Mouse (Mus musculus) granulocyte monocyte progenitor cell, adult 5-6 weeks (primary cell): ENCODE results near the gene Papln. TPM values are rescaled to one million over a fixed set of nuclear protein-coding genes. Genes with fewer than 3 reads are reported as not detected.
A peak's percentile ranks its signal among the peaks of the same experiment; 100 is the strongest.

ENCODE experiments used
- ATAC-seq: replicated peaks from 2 replicates; pipeline ENCODE4 v1.8.0; 2016; ENCODE audit warnings: mild to moderate bottlenecking, moderate TSS enrichment, inconsistent platforms; ENCODE audit not compliant: poor library complexity, severe bottlenecking
- total RNA-seq, 2 experiments: library from RNA; stranded (forward) in 1 of 2; stranded (reverse) in 1 of 2; fragments of 200-712, 200-1000 nt in 1 of 2; fragments of >200 nt in 1 of 2; fragmentation: Nextera tagmentation in 1 of 2; gene quantifications; 2 replicates each; pipeline ENCODE4 v1.2.3; 2014 to 2017

Papln gene
- total RNA-seq (2014; fragmentation: Nextera tagmentation): not detected in 2 replicates
- not detected in 2 replicates for total RNA-seq (2017)

DNA sequence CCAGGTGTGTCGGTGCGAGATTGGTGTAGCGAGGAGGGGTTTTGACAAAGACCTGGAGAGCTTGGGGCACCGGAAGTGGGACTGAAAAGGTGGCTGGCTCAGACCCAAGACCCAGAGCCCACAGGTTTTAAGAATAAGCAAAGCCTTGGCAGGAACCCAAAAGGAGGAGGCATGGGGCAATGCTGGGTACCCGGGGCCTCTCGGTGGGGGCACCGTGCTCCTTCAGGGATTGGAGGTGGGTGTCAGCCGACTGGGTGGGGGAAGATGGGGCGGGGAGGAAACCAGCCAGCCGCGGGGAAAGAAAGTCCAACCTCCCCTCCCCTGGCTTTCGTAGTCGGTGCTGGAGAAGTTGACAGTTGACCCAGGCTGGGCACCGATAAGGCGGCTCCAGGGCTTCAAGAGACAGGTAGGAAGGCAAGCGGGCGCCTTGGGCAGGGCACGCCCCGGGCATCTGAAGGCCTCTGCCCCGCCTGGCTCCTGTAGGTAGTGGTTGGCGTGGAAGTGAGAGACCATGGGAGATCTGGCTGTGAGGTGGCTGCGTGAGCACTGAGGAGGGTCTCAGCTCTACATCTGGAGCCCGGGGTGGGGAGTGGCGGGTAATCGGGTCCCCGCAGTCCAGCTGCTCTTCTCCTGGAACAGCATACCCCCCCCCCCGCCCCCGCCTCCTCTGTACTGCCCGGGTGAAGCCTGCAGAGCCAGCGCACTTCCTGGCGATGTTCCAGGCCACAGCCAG lies at the start of gene Papln:
Papln (plus strand) TSS at position 324 of the 733 bp plus-strand sequence.
- peak; percentile 41; the same call in 1 of the 2 replicates for ATAC-seq

DNA sequence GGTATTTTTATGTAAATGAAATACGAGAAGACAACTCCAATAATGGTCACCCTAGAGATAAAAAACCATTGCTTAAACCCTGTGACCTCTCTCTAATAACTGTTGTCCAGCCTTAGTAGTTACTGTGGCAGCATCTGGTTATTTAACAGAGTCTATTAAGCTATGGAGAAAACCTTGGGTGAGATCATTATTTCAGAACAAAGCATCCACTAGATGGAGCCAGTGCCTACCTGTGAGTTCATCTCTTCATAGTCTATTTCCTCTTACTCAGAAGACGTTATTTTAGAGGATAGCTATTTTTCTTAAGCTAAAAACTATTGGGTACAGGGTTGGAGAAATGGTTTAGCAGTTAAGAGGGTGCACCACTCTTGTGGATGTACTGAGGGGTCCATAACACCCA lies 49.7 kb upstream of the Papln start:
- peak; percentile 56; the same call in 1 of the 2 replicates for ATAC-seq

DNA sequence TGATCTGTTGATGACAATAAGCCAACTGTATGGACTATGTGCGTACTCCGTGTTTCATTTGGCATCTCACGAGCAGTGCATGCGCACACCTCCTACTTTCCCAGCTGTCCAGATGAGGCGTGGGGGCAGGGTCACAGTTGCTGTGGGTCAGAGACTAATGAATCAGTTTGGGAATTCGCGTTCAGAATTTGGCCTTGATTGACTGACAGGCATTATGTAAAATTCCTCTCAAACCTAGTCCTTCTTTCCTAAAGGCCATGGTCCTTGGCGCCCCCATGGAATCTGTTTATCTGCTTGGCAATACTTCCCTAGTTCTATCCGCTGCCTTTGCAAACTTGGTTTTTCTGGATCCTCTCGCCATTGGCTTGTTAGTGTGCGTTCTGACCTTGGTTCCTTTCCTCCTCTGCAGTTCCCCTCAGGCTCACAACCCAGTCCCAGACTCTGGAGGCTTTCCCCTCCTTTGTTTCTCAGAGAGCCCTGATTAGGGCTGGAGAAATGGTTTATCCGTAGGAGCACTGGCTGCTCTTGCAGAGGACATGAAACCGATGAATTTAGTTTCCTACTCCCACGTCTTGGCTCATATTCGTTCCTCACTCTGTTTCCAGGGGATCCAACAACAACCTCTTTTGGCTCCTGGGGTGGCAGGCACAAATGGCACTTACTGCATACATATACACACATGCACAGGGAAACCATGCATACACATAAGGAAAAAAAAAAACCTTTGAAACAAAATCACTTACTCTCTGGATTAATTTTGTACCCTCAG lies 46.8 kb upstream of the Papln start:
- no peak for ATAC-seq

DNA sequence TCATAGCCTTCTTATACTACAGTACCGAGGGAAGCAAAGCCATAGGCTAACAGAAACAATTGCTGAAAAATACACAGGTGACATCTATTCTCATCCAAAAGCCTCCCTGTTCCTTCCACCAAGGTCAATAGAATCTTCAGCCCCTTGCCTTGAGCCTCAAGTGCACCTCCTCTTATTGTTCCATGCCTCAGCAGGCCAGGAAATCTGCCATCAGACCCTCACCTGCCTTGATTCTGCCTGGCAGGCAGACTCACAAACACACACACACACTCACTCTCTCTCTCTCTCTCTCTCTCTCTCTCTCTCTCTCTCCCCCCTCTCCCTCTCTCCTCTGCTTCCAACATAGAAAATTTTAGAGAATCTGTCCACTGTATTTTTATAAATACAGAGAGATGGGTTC lies 44.0 kb upstream of the Papln start:
- no peak for ATAC-seq

DNA sequence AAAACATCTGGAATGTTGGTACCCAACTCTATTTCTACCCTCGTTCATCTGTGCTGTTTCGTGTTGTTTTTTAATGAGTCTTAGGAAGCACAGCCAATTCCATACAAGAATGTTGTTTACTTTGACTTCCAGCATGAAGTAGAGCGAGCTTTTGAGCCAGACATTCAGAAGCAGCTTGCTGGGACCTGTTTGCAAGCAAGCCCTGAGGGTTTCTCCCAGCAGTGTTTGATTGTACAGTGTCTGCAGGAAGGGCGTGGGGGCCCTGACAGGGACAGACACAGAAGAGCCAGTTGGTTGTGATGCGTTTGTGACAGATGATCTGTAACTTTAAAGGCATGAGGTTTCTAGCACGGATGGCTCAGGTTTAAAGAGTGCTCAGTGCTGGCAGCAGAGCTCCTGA lies 42.2 kb upstream of the Papln start:
- no peak for ATAC-seq

DNA sequence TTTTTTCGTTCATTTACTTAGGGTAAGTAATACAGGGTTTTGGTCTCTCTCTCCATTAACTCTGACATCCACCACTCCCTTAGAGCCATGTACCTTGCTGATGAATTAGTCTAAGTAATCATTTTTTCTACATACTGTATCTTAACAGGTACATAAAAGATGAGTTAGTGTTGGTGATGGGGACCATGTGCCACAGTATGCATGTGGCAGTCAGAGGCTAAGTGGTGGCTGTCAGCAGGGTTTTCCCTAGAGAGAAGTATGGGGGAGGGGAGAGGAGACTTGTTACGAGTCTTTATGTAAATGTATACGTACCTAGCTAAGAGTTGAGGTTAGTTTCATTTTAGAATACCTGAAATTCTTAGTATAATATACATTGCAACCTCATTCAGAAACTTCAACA lies 40.4 kb upstream of the Papln start:
- no peak for ATAC-seq

DNA sequence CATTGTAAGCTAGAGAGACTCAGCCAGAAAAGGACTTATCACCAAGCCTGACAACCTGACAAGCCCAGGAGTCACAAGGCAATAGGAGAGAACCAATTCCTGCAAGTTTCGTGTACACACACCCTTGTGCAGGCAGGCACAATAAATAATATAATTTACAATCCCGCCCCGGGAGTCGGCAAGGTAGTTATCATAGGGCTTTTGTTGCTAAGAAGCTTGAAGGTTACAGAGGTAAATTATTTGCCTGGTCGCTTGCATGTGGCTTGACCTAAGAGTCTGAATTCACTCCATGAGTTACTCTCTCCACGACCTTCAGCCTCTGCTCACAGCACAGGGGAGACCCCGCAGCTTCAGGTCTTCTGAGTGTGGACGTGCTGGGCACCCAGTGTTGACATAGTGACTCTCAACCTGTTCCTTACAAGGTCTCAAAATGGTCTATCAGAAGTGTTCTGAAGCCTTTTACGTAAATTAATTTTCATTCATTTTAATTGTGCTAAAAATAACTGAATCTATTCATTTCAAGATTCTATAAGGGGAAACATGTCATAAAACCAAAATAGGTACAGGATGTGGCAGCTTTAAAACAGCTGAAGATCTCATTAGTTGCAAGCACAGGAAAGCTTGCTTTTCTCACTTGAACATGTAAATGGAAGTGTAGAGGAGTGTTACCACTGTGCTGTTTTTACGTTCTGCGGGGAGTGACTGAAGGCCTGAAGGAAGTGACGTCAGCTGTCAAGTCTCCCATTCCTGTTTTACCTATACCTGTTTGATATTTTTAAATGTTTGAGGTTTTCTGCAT lies 36.7 kb upstream of the Papln start:
- no peak for ATAC-seq

DNA sequence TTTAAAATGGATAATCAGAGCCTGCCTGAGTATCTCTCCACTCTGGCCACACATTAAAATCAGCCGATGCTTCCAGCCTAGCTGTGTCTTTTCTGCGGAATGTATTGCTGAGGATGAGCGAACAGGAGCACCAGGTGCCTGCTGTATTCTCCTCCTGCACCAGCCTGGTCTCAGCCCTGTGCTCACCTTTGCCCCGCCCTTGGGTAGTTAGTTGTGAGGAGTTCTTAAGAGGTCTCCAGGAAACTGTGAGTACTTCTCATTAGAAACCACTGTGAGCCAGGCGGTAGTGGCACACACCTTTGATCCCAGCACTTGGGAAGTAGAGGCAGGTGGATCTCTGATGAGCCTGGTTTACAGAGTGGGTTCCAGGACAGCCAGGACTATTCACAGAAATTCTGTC lies 31.2 kb upstream of the Papln start:
- ATAC-seq: no peak

DNA sequence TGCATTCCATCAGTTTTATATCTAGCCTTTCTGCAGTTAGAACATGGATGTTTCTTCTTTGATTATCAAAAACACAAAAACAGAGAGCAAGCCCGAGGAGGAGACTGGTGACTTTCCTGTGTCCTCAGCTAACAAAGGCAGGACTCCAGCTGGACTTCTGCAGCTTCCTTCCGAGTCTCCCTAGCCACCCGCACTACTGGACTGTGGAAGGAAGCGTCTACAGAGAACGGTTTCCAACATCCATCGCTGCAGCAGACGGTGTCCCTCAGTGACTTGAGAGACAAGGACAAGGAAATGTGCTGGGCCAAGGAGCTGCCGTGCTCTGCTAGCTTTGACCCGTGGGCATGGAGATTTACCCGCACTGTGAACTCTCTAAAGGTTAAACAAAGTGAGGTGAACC lies 29.4 kb upstream of the Papln start:
- no peak for ATAC-seq

DNA sequence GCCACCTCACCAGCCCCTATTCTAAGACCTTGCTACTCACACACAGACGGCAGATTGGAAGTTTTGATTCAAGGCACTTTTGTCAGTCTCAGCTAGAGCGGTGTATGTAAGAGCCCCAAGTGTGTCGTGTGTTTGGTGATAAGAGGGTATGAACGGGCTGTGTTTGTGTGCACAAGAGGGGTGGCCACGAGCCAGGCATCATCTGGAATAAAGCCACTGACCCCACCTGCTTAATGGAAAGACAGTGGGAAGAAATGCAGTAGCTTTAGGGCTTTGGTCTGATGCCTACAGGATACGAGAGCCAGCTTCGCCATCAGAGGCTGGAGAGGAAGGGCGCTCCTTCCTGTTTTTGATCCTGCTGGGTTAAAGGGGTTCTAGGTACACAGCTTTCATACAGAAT lies 27.2 kb upstream of the Papln start:
- ATAC-seq: no peak

DNA sequence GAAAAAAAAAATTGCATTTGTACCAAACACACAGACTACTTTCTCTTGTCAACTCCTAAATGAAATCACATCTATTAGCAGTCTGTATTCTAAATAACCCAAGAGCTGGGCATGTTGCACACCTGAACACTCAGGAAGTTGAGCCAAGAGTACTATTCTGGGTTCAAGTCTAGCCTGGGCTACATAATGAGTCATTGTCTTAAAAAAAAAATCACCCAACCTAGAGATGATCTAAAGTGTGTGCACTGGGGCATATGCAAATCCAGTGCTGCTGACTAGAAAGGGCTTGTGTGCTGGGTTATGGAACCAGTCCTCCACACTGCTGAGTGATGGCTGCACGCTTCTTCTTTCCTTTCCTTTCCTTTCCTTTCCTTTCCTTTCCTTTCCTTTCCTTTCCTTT lies 24.8 kb upstream of the Papln start:
- no peak for ATAC-seq

DNA sequence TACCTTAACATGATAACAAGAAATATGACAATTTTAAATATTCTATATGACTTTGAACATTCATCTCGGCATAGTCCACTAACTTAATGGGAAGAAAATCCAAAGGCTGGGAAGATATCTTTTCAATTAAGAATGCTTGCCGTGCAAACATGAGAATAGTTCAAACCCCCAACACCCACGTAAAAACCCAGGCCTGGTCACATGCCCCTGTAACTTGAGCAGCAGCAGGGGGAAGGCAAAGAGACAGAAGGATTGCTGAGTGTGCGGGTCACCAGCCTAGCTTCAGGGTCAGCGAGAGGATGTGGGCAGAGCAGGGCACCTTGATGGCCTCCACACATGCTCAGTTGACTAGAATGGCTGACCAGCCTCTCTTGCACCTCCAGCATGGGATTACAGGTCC lies 21.7 kb upstream of the Papln start:
- ATAC-seq: no peak

DNA sequence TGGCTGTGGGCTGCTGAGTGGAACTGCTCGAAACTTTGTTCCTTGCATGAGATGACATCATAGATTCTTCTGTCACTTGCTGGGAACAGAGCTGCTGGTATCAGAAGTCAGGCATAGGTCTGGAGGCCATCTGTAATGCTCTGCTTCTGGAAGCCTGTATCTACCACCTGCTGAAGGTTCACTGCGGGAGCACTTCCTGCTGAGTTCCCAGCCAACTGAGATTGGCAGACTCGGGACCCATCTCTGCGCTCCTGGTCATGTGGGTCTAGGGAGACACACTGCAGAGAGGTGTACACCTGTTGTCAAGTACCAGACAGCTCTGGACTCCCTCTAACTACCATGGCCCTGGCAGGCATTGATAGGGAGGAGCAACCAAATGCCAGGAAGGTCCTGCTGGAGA lies 20.6 kb upstream of the Papln start:
- no peak for ATAC-seq

DNA sequence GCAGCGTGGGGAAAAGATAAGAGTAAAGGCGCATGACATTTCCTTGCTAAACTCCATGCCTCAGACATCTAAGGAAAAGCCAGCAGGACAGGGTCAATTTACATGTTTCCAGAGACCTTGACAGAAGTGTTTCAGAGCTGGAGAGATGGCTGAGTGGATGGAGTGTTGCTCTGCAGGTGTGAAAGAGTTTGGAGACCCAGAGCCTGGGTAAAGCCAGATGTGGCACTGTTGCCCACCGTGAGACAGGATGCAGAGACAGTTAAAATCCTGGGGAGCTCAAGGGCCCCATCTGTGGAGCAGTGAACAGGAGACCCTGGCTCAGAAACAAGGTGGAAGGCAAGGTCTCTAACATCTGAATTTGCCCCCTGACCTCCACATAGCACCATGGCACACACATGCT lies 19.7 kb upstream of the Papln start:
- ATAC-seq: no peak

DNA sequence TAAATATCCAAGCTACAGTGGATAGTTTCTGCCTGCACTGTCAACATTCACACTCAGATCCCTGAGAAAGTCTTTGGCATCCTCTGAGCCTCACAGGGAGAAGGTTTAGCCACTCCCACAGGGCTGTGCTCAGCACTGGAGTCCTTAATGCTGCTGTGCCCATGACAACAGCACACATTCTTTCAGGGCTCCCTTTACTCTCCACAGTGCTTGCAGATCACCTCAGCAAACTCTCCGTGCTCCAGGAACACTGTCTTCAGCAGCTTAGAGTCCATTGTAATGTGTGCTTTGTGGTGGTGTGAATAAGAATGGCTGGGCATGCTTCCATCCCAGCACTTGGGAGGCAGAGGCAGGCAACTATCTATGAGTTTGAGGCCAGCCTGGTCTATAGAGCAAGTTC lies 14.2 kb upstream of the Papln start:
- no peak for ATAC-seq

DNA sequence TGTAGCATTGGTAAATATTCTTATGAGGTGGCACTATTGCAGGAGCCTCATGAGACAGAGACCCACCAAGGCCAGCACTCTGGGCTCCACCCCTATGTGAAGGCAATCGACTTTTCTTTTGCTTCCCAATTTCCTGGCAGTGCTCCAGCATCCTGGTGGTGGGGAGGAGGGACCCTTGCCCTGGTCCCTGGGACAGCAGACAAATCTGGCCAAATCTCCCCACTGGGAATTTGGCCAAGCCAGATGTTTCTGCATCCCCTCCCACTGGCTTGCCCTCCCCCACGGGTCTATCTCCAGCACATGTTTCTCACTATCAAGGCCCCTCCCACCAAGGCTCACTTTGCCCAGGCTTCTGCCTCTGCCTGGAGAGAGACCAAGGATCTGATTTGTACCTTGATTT lies 10.9 kb upstream of the Papln start:
- no peak for ATAC-seq

DNA sequence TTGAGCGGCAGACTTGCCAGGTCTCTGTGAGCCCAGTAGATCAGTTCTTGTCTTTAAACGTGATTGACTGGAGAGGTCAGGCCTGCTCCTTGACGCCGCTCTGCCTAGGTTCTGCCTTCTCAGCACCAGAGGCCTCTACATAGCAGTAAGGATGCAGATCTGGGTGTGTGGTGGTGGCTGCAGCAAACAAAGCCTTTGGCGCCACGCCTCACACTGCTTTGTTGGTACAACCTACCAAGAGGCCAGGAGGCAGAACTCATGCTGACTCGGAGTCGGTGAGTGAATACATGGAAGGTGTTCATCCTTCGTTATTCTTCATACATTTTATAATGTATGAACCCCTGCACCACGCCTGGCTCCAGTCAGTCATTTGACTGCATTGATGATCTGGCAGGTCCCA lies 4.7 kb upstream of the Papln start:
- no peak for ATAC-seq

DNA sequence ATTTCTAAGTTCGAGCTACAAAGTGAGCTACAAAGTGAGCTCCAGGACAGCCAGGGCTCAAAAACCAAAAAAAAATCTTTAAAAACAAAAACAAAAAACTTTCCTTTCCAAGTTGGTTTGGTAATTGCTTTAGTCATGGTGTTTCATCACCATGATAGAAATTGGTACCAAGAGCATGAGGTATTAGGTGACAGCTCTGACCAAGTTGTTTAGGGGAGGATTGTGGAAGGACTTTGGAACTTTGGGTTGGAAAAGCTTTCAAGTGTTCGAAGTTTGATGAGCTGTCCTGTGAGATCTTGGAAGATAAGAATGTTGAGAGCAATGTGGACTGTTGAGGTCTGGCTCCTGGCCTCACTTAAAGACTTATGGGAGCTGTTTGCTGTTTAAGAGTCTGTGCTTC lies 3.2 kb upstream of the Papln start:
- ATAC-seq: no peak

DNA sequence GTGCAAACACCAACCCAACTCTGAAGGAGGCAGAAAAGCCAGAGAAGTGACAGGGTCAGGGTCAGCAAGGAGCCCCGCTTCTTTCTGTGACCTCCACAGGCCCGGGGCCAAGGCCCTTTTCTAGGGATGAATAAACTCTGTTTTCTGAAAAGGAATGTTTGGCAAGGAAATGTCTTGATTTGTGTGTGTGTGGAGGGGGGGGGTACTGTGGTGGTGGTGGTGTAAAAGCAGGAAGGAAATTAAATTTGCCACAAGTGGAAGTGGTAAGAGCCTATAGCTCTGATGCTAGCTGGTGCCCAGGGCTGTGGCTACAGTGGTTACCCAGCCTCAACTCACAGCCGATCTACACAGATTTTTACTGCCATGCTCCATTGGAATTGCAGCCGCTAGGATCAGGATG lies 728 bp upstream of the Papln start:
- ATAC-seq: peak; percentile 86

DNA sequence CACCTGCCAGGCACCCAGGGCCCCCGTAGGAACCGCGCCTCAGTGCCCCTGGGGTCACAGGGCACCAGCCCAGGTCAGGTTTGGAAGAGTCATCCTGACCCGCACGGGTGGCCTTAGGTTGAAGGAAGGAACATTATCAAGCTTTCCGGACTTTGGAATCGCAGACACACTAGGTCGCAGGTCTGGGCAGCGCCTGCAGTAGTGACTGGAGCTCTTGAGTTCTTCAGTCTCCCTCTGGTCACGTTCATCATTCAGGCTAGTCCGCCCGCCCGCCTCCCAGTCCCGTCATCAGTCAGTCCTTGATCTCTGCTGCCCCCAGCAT lies 571 bp downstream of the Papln start:
- no peak for ATAC-seq

DNA sequence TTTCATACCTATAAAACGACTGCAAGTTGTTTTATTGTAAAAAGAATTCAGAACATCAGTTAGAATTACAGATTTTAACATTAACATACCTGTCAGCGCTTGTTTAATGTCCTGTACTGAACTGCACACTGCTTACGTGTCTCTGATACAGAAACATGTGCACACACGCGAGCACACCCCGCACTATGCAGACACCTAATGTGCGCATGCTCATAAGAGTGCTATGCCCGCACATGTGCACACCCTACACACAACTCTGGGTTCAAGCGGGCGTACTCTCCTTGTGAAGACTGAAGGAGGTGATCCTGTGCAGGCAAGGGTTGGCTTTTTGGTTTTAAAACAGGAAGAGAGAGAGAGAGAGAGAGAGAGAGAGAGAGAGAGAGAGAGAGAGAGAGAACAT lies 1.1 kb downstream of the Papln start:
- no peak for ATAC-seq
